In genomic region chr5:74260378-74260809, GRCm38 (mm10) we compare ENCODE assay signal across 8 mouse cellular contexts.
DNase-seq lines count a peak whose midpoint lies in the region; ATAC-seq and TF ChIP-seq lines count a peak whose summit lies in the region.

No protein-coding gene starts in this region.

- H3K27ac ChIP-seq in forebrain, embryonic 14.5 days (ENCODE audit: low read depth, low read length): 0 out of 2 replicates have a peak overlapping the region, but pooled peaks have one; percentile 9
- no peak overlapping the region for H3K27ac ChIP-seq in intestine, postnatal 0 days (ENCODE audit: low read depth, low read length)
- 0 out of 2 replicates have a peak overlapping the region, but pooled peaks have one; percentile 21 for H3K27ac ChIP-seq in macrophage

- DNase-seq in right cerebral cortex, adult 18-20 months: peak; percentile 65
- no peak for DNase-seq in right cerebral cortex, postnatal 4 days
- no peak for DNase-seq in forebrain, embryonic 14.5 days (ENCODE audit: low spot score)
- DNase-seq in thymus, postnatal 25 days: peak; percentile 77
- no peak for DNase-seq in layer of hippocampus, postnatal 36 days
- no peak for DNase-seq in adrenal gland, adult (ENCODE audit: inconsistent age in 2 of 2, low spot score in 1 of 2)

- no peak overlapping the region for H3K4me3 ChIP-seq in forebrain, embryonic 14.5 days (ENCODE audit: low read depth, low read length)
- no peak overlapping the region for H3K4me3 ChIP-seq in intestine, postnatal 0 days (ENCODE audit: low read depth, low read length)
- H3K4me3 ChIP-seq in macrophage (ENCODE audit: inconsistent target): no peak overlapping the region

- H3K4me1 ChIP-seq in forebrain, embryonic 14.5 days (ENCODE audit: control insufficient read depth, insufficient read depth, low read length): peaks cover 9% of the 10 kb centered on the region
- H3K4me1 ChIP-seq in intestine, postnatal 0 days (replicated peaks; ENCODE audit: control insufficient read depth, insufficient read depth, low read length): peaks cover 4% of the 10 kb centered on the region; the same call in 1 of the 2 replicates

- TF ChIP-seq CTCF in intestine, postnatal 0 days (IDR thresholded peaks at IDR 0.05; ENCODE audit: low read depth): no peak

- no peak overlapping the region for H3K4me2 ChIP-seq in forebrain, embryonic 14.5 days (ENCODE audit: low read length)
- H3K4me2 ChIP-seq in intestine, postnatal 0 days (replicated peaks; ENCODE audit: low read depth): peak overlapping the region; percentile 21

- no peaks in the 10 kb centered on the region for H3K36me3 ChIP-seq in forebrain, embryonic 14.5 days (ENCODE audit: control insufficient read depth, insufficient read depth, low read length)
- H3K36me3 ChIP-seq in intestine, postnatal 0 days (ENCODE audit: control insufficient read depth, insufficient read depth): no peaks in the 10 kb centered on the region; the same call in 1 of the 2 replicates
- no peaks in the 10 kb centered on the region for H3K36me3 ChIP-seq in macrophage (ENCODE audit: inconsistent target)

- no peaks in the 10 kb centered on the region for H3K79me2 ChIP-seq in macrophage (ENCODE audit: inconsistent target)

- no peaks in the 10 kb centered on the region for H3K27me3 ChIP-seq in forebrain, embryonic 14.5 days (replicated peaks; ENCODE audit: control insufficient read depth, insufficient read depth, low read length)
- H3K27me3 ChIP-seq in intestine, postnatal 0 days (replicated peaks; ENCODE audit: control insufficient read depth, insufficient read depth, low read length): no peaks in the 10 kb centered on the region

- no peak for ATAC-seq in forebrain, embryonic 14.5 days
- peak; percentile 66 for ATAC-seq in intestine, postnatal 0 days

- 53% methylated on average over 9 of the region's 9 CpGs for WGBS in forebrain, embryonic 14.5 days
- 8% methylated on average over 9 of the region's 9 CpGs for WGBS in intestine, postnatal 0 days
- WGBS in macrophage (ENCODE audit: missing documents): 65% methylated on average over 9 of the region's 9 CpGs

- no peaks in the 10 kb centered on the region for H3K9me3 ChIP-seq in forebrain, embryonic 14.5 days (replicated peaks; ENCODE audit: control insufficient read depth, low read length)
- no peaks in the 10 kb centered on the region for H3K9me3 ChIP-seq in intestine, postnatal 0 days (ENCODE audit: control insufficient read depth)

- H3K9ac ChIP-seq in forebrain, embryonic 14.5 days (ENCODE audit: low read length): no peak overlapping the region
- H3K9ac ChIP-seq in intestine, postnatal 0 days (ENCODE audit: low read depth, low read length): no peak overlapping the region

Comparison
In these comparisons a context has a peak if more than half of its experiments do, and no peak if none do; other contexts are left out.
1. DNase-seq: peak in right cerebral cortex, adult 18-20 months (single experiment) and thymus, postnatal 25 days (single experiment); none in right cerebral cortex, postnatal 4 days (single experiment), forebrain, embryonic 14.5 days (single experiment), layer of hippocampus, postnatal 36 days (0 of 2) and adrenal gland, adult (0 of 2).